Comparison of ENCODE assay signal across 12 mouse cellular contexts in genomic region chr16:34331630-34332029, GRCm38 (mm10).
DNase-seq lines count a peak whose midpoint lies in the region; ATAC-seq lines count a peak whose summit lies in the region.
"Had no signal": no experiment of that assay in that cellular context is flagged by ENCODE, and none has a peak within 500 bp of the region (broad histone marks: within the 10 kb centered on the region; RNA-seq: fewer than 3 reads in every experiment).

No protein-coding gene starts in this region.

- H3K4me1 ChIP-seq in limb, embryonic 15.5 days = peaks cover 22% of the 10 kb centered on the region; the same call in 1 of the 2 replicates
- no peaks in the 10 kb centered on the region for H3K4me1 ChIP-seq in liver, embryonic 11.5 days (replicated peaks; ENCODE audit: control insufficient read depth, insufficient read depth, low read length)

- H3K9ac ChIP-seq in limb, embryonic 15.5 days = no peak overlapping the region
- H3K9ac ChIP-seq in liver, embryonic 11.5 days (ENCODE audit: low read depth, low read length) = no peak overlapping the region
- H3K9ac ChIP-seq: forebrain, embryonic 15.5 days; liver, postnatal 0 days had no signal

- no peaks in the 10 kb centered on the region for H3K9me3 ChIP-seq in limb, embryonic 15.5 days
- no peaks in the 10 kb centered on the region for H3K9me3 ChIP-seq in liver, embryonic 11.5 days (ENCODE audit: control insufficient read depth, low read length)
- H3K9me3 ChIP-seq: forebrain, embryonic 15.5 days had no signal

- H3K36me3 ChIP-seq in limb, embryonic 15.5 days = no peaks in the 10 kb centered on the region
- H3K36me3 ChIP-seq in liver, embryonic 11.5 days (ENCODE audit: control insufficient read depth, insufficient read depth, low read length) = no peaks in the 10 kb centered on the region; the same call in 1 of the 2 replicates

- no peaks in the 10 kb centered on the region for H3K27me3 ChIP-seq in limb, embryonic 15.5 days
- H3K27me3 ChIP-seq in liver, embryonic 11.5 days (replicated peaks; ENCODE audit: control insufficient read depth, insufficient read depth, low read length) = no peaks in the 10 kb centered on the region
- H3K27me3 ChIP-seq: forebrain, embryonic 15.5 days had no signal

- peak; percentile 64 for ATAC-seq in limb, embryonic 15.5 days (ENCODE audit: insufficient number of reproducible peaks, low FRiP score, low TSS enrichment, low read depth)
- no peak for ATAC-seq in liver, embryonic 11.5 days (replicated peaks; ENCODE audit: low FRiP score)
- ATAC-seq: forebrain, embryonic 15.5 days; liver, postnatal 0 days had no signal

- H3K27ac ChIP-seq in limb, embryonic 15.5 days = 0 out of 2 replicates have a peak overlapping the region, but pooled peaks have one; percentile 7
- no peak overlapping the region for H3K27ac ChIP-seq in liver, embryonic 11.5 days (ENCODE audit: low read depth, low read length)
- H3K27ac ChIP-seq: forebrain, embryonic 15.5 days had no signal

- no peak overlapping the region for H3K4me3 ChIP-seq in limb, embryonic 15.5 days
- H3K4me3 ChIP-seq in liver, embryonic 11.5 days (ENCODE audit: low read depth, low read length) = no peak overlapping the region
- H3K4me3 ChIP-seq: forebrain, embryonic 15.5 days had no signal

- DNase-seq in retina, embryonic 14.5 days (ENCODE audit: low spot score) = peak; percentile 23
- no peak for DNase-seq in retina, postnatal 1 day
- peak; percentile 71 to 79 for DNase-seq in heart, adult 9 months (ENCODE audit: low spot score in 2 of 2)
- DNase-seq in ovary, postnatal 10 days (ENCODE audit: low spot score) = no peak
- DNase-seq in liver, embryonic 11.5 days (ENCODE audit: low spot score) = no peak
- no peak for DNase-seq in gastrocnemius, adult 8-10 months (ENCODE audit: low spot score in 2 of 2)
- DNase-seq: kidney, postnatal 14 days; liver, postnatal 0 days; right cerebral cortex, postnatal 14 days; thymus, postnatal 14 days had no signal

- H3K4me2 ChIP-seq in limb, embryonic 15.5 days = no peak overlapping the region
- no peak overlapping the region for H3K4me2 ChIP-seq in liver, embryonic 11.5 days
- H3K4me2 ChIP-seq: forebrain, embryonic 15.5 days had no signal

- 42% methylated on average over 5 of the region's 5 CpGs for WGBS in limb, embryonic 15.5 days
- WGBS in liver, embryonic 11.5 days = 73% methylated on average over 5 of the region's 5 CpGs

Comparison
In these comparisons a context has a peak if more than half of its experiments do, and no peak if none do; other contexts are left out.
1. DNase-seq: peak in retina, embryonic 14.5 days (single experiment) and heart, adult 9 months (2 of 2); none in retina, postnatal 1 day (single experiment), ovary, postnatal 10 days (single experiment), liver, embryonic 11.5 days (single experiment) and gastrocnemius, adult 8-10 months (0 of 2).